Mouse (Mus musculus): ENCODE measurements at regions not wholly inside any gene's neighbourhood (a gene's known extent, or its start where the extent isn't known, plus 50 kb on each side); places are given as distances from the start of the nearest gene placed in this dataset.
A peak's percentile ranks its signal among the peaks of the same experiment; 100 is the strongest.

DNA sequence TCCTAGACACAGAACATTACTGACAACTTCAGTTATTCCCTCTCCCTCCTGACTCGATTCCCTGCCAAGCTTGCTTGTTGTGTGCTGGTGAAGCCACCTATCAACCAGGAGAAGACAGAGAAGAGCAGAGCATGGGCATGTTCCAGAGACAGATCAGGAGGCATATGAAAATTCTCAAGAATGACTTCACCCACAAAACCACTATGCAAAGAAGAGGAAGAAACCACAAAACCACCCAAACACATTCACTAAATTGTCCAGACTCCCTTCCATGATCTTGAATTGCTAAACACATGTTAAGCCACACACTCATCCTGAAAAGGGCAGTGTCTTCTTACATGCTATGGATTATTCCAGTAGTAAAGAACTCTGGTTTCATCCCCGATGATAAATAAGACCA, 284.8 kb upstream of the Tex13c3 start:
- DNase-seq, result no peak

DNA sequence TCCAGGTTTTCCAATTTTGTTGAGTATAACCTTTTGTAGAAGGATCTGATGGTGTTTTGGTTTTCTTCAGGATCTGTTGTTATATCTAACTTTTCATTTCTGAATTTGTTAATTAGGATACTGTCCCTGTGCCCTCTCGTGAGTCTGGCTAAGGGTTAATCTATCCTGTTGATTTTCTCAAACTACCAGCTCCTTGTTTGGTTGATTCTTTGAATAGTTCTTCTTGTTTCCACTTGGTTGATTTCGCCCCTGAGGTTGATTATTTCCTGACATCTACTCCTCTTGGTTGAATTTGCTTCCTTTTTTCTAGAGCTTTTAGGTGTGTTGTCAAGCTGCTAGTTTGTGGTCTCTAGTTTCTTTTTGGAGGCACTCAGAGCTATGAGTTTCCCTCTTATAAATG, 270.4 kb upstream of the Tex13c3 start:
- peak in 1 of 2 experiments; percentile 1 for DNase-seq

DNA sequence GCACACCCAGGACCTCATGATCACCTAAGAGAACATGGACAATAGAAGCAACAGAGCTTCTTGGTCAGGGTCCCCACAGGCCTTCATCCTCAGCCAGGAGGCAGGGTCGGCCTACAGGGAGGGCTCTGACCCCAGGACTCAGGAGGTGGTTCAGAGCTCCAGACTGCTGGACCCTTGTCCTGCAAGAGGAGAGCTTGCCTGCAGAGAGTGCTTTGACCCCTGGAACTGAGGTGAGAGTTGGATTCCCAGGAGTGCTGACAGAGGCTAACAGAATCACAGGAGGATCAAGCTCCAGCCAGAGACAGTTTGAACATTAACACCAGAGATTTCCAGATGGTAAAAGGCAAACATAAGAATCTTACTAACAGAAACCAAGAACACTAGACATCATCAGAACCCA, 227.9 kb upstream of the Tex13c3 start:
- peak; percentile 51 to 58 for DNase-seq

GRCm38 (mm10) chrX:19702548-19702947, 221.4 kb upstream of the Tex13c3 start:
- peak; percentile 24 to 61 for DNase-seq

GRCm38 (mm10) chrX:19700284-19700683, 219.2 kb upstream of the Tex13c3 start:
- no peak for DNase-seq

DNA sequence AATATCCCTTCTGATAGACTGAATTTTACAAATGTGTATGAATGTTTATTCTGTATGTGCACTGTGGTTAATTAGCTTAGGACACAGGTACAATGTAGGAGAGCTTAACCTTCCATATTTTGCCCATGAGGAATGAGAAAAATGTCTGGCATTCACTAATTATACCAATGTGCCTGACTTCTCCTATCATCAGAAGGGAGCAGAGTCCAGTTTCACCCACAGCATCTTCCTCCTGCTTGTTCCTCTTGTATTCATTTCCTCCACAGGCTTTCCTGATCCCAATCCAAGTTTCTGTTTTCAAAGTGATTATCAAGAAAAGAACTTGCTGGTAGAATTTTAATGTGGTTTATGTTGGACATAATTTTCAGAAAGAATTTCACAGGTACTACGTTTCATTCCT, 206.4 kb upstream of the Tex13c3 start:
- DNase-seq, result peak in 1 of 2 experiments; percentile 48

All from kidney, adult 8-10 months (tissue).